Mouse (Mus musculus): ENCODE results near the gene Als2. TPM values are rescaled to one million over a fixed set of nuclear protein-coding genes. Genes with fewer than 3 reads are reported as not detected.

The Als2 gene
- total RNA-seq, 4 experiments from 2014 or later, result 11.2 to 13.5 (median 13.2) TPM

DNA sequence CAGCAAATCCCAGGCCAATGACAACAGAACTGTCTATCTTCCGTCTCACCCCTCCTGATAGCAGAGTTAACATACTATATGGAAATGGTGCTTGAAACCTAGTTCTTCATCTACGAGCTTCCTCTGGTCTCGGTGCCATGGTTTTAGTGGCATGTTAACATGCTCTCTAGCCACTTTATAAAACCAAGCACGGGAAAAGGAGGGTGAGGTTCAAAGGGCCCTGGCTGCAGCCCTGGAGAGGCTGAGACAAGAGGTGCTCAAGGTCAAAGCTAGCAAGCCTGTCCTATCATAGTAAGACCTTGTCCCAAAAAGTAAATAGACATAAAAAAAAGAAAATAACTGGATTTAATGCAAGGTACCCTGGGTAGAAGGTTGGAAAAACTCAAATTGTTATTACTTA is 25.4 kb downstream of the Als2 start:
- peak; percentile 6 for DNase-seq

GRCm38 (mm10) chr1:59208331-59208730 is 28.7 kb downstream of the Als2 start:
- DNase-seq, result no peak

DNA sequence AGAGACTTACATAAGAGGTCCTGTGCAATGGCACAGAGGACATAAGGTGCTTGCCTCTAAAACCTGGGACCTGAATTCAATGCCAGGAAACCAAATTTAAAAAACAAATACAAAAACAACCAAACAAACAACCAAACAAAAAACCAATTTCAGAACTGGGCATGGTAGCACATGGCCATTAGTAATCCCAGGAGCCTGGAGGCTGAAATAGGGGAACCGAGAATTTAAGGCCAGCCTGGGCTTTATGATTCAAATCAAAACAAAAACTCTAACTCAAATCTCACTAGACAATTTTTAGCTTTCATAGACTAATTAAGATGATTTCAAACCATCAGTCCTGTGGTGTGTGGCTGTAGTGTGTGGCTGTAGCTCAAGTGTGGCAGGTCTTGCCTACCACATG is 32.5 kb downstream of the Als2 start:
- no peak for DNase-seq

DNA sequence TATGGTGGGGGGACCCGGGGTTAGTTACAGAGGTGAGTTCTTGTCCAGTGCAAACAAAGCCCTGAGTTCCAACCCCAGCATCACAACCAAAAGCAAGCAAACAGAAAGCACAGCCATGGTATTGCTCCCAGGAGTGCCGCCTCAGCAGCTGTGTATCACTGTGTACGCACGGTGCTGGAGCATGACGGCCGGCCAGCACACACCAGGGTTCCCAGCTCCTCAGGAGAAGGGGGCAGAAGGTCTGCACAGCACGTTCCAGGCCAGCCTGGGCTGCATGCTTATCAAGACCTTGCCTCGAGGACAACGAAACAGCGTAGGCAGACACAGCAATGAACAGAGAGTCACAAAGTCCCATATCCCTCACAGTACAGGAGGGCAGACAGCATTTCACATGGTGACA is 34.7 kb downstream of the Als2 start:
- DNase-seq, result no peak

- peak; percentile 38 for DNase-seq
Measured at GRCm38 (mm10) chr1:59201561-59201960, 35.5 kb downstream of the Als2 start.

DNA sequence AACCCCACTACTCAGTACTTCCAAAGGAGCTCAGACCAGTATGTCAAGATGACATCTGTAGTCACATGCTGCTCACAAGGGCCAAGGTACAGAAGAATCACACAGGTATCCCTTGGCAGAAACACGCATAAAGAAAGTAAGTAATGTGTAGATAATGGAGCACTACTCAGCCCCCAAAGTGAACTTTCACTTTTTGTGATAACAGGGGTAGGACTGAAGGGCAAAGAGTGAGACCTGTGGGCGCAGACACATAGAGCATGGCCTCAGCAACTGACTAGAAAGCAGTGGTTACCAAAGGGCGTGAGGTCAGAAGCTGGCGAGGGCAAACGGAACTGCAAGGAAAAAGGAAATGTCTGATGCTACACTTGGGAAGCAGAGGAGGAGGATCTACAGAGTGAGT is 36.1 kb downstream of the Als2 start:
- DNase-seq, result no peak

DNA sequence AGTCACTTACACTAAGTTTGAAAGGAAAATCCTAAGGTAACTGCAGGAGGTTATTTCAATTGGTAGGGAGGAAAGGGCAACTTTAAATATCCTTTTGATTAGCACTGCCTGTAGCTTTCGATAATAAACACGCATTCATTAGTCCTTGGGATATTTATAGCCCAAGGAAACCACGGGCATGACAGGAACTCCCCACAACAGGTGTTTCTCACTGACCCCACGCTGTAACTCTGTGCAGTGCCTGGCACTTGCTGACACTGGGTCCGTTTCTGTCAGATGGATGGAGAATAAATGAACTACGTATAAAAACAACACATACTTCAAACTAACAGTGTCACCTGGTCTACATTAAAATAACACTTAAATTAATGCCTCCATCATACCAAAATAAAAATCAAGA is 42.1 kb downstream of the Als2 start:
- no peak for DNase-seq

- no peak for DNase-seq
Measured at GRCm38 (mm10) chr1:59187786-59188185, 49.2 kb downstream of the Als2 start.

- no peak for DNase-seq
Measured at GRCm38 (mm10) chr1:59186317-59186716, 50.7 kb downstream of the Als2 start.

GRCm38 (mm10) chr1:59185410-59185809 is 51.6 kb downstream of the Als2 start:
- no peak for DNase-seq

DNA sequence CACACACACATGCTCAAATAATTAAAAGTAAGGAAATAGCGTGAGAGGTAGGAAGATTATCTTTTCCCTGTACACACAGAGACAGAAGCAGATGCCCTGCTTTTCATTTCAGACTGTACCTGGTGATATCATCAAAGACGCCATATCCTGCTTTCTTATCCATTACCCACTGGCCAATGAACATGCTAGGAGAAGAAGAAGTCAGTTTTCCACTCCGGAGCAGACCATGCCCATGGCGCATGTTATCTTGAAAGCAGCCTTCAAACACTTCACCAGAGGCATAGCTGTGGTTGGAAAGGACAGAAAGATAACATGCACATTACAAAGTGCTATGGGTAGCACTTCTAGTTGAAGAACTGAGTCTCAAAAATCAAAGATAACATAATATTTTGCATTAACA is 54.0 kb downstream of the Als2 start:
- no peak for DNase-seq

DNA sequence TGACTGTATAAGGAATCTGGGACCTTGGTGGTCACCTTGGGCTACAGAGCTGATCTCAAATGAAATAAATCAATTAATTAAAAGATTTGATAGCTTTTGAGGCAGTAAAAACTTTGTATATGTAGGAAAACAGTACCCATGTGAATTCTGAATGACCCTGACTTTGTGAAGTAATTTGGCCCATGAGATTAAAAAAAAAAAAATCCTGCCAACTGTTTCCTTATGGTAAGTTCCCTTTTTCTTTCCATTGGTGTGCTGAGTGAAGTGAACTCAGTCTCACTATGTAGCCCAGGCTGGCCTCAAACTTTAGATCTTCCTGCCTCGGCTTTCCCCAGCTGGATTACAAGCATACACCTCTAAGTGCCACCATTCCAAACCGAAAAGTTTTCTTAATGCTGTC is 54.7 kb downstream of the Als2 start:
- DNase-seq, result no peak

DNA sequence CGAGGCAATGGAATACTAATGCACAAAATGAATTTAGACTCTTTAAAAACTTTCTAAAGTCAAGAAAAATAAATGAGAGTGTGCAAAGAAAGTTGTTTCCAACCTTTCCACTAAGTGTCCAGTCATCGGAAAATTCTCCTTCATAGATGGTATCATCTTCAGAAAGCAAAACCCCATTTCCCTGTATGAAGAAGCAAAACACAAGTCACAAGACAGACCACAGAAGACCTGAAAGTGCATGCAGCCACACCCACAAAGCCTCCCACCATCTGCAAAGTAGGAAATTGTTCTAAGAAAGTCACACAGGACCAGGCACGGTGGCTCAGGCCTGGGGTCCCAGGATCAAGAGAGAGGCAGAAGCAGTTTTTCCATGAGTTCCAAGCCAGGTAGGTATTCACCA is 57.0 kb downstream of the Als2 start:
- no peak for DNase-seq

GRCm38 (mm10) chr1:59178401-59178800 is 58.6 kb downstream of the Als2 start:
- DNase-seq, result no peak

GRCm38 (mm10) chr1:59174514-59175373 is 62.3 kb downstream of the Als2 start:
- DNase-seq, result no peak

DNA sequence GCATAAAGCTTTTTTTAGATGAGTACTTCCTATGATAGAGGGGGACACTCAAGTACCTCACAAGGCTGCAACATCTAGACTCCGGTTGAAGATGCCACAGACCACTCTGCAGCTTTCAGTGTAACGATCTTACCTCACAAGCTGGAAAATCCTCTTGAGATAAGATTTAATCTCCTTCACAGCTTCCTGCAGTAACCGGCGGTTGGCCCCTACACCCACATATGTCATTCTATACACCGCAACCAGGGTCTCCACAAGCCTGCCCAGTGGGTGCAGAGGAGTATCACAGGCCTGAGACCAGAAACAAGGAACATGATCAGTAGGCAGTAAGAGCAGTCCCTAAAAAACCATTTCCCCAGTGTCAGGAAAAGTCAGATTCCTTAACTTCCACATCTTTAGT is 64.0 kb downstream of the Als2 start:
- no peak for DNase-seq

- DNase-seq, result no peak
Measured at GRCm38 (mm10) chr1:59171875-59172274, 65.2 kb downstream of the Als2 start.

GRCm38 (mm10) chr1:59170290-59170689 is 66.7 kb downstream of the Als2 start:
- no peak for DNase-seq

DNA sequence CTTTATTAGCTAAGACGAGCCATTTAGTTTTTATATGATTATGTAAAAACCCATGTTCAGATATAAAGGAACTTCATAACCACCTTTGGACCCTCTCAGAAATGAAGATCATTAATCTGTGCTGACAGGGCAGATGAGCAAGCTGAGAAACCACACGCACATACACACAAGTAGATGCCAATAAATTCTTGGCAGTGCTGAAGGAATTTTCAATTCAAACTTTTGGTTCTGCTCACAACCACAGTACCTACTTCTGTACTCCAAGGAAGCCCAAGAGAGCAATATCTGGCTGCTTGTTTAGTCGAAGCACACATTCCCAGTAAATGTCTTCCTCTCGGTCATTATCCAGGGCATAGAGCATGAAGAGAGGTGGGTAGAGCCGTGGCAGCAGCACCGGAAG is 67.4 kb downstream of the Als2 start:
- DNase-seq, result no peak

- no peak for DNase-seq
Measured at GRCm38 (mm10) chr1:59168556-59168955, 68.5 kb downstream of the Als2 start.

- no peak for DNase-seq
Measured at GRCm38 (mm10) chr1:59167654-59168425, 69.2 kb downstream of the Als2 start.

GRCm38 (mm10) chr1:59166232-59166905 is 70.7 kb downstream of the Als2 start:
- no peak for DNase-seq

- DNase-seq, result no peak
Measured at GRCm38 (mm10) chr1:59163918-59164317, 73.1 kb downstream of the Als2 start.

All from adrenal gland, adult 8-10 months (tissue).